Mouse (Mus musculus) megakaryocyte-erythroid progenitor cell, adult 5-6 weeks (primary cell): Measurements from ENCODE around the gene Zfyve1. TPM values are rescaled to one million over a fixed set of nuclear protein-coding genes. Genes with fewer than 3 reads are reported as not detected.
"Not testable (repeated sequence)": the region's sequence is repeated elsewhere in the genome, so short reads cannot be mapped to it uniquely, and the experiment has no call there.

Experiments used
- ATAC-seq: replicated peaks from 2 replicates; pipeline ENCODE4 v1.8.0; 2016; ENCODE audit warnings: mild to moderate bottlenecking, inconsistent platforms; ENCODE audit not compliant: severe bottlenecking, poor library complexity, low FRiP score, low TSS enrichment
- total RNA-seq, 2 experiments: library from RNA; stranded (forward) in 1 of 2; stranded (reverse) in 1 of 2; fragments of 200-1000, 215-1000 nt in 1 of 2; fragments of >200 nt in 1 of 2; fragmentation: Nextera tagmentation in 1 of 2; gene quantifications; 2 replicates each; pipeline ENCODE4 v1.2.3; 2014 to 2017

Zfyve1 gene
- 14.2 and 20.2 TPM in 2 replicates for total RNA-seq (2014; fragmentation: Nextera tagmentation)
- total RNA-seq (2017), result 6.7 and 10.7 TPM in 2 replicates

DNA sequence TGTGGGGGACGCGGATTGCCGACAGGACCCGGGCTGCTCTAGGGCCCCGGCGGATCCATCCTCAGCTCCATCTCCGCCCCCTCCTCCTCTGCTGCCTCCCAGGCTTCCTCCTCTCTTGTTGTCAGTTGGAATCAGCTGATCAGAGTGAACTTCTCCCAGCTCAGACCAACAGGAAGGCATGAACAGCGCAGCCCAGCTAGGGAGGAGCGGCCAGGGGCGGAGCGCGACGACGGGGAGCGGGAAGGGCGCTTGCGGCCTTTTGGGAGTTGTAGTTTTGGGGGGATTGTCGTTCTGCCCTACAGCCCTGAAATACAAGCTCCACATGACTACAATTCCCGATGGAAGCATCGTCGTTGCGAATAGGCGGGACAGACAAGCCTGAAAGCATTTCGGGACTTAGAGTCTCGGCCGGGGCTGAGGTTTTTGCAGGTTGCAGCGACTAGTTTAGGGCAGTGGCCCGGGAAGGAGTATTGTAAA lies at the start of gene Zfyve1:
Gene Zfyve1, minus strand, starts transcription at position 198 of the 477 bp plus-strand sequence.
- ATAC-seq, result peak; percentile 98

DNA sequence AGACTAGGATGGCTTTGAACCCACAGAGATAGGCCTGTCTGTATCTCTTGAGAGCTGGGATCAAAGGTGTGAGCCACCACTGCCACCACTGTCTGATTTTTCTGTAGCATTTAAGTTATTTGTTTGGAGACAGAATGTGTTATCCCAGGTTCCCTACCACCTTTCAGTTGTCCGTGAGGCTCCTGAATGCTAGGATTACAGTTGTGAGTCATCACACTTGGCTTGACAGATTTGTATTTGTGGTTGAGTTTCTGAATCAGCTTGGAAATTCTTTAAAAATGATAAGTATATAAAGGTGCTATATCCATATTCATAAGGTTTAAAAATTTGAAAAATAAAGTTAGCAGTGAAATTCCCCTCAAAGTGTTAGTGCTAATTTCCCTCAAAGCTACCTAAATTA lies 46.1 kb upstream of the Zfyve1 start:
- ATAC-seq, result no peak

DNA sequence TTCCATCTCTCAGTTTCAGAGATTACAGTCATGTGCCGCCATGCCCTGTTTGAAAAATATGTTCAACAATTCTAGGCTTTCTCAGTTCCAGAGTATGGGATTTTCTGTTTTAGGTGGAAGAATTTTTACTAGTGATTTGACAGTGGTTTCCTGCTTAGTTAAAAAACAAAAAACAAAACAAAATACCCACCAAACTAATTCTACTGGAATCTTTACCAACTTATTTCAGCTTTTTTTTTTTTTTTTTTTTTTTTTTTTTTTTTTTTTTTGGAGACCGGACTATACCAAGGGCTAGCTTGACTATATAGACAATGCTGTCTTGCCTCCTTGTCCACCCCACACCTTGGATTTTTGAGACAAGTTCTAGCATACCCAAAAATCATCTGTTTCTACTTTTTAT lies 44.2 kb upstream of the Zfyve1 start:
- no peak for ATAC-seq

DNA sequence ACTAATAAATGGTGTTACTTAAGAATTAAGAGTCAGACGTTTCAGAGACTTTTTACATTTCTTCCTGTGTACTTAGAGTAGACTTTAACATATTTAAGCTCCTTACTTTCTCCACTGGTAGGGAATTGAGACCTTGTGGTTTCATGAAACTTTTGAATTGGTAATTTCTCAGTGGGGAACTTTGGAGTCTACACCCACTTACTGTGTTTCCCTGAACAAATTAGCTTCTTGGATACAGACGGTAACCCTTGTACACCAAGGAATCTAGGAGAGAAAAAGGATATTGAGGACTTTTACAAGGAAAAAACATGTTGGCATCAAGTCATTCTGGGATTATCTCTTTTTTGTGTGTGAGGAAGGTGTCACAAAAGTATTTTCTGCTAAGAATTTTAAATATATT lies 36.8 kb upstream of the Zfyve1 start:
- no peak for ATAC-seq

DNA sequence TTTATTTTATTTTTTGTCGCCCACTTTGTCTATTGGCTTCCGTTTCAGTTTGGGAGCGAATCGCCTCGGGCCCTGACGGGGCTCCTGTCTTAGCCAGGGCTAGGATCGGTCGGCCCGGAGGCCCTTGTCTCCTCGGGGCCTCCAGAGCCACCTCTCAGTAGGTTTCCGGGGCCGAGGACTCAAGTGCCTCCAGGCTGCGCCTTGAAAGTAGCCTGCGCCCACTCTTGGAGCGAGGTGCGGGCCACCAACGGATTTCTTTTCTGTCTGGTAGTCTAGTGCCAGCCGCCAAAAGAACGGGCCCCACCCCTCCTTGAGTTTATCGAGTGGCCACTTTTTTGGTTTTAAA lies 35.6 kb upstream of the Zfyve1 start:
- ATAC-seq, result peak; percentile 42

DNA sequence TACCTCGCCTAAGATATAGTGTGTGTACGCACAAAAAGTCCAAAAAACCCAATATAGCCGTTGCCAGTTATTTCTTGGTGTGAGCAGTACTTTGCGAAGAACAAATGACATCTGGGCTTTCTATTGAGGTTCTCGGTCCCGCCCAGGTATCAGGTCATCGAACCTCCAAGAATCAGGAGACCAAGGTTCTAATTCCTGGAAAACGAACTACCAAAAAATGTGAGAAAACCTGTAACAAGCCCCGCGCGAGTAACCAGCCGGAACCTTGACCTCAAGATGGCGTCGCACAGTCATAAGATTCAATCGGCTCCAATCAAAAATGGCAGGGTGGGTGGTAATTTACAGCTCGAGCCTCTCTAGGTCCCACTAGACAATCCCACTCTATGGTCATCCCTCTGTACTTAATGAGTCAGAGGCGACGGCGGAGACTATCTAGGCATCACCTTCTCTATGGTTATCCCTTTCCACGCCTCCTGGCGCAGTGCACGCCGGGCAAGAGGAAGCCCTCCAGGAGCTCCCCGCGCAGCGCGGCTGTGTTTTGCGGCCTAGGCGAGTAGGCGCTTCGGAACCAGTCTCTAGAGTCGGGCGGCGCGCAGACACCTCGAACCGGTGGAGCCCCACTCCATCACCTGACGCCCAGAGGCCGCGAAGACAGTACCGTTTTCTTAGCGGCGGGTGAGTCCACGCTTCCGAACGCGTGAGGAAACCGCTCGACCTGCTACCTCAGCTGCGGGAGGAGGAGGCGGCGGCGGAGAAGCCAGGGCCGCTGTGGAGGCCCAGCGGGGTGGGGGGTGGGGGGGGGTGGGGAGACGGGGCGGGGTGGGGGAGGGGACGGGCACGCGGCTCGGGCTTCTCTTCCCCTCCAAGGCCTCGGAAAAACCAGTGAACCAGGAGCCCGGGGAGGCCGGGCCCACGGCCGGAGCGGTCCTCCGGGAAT lies 35.0 kb upstream of the Zfyve1 start:
- peak; percentile 96 for ATAC-seq

DNA sequence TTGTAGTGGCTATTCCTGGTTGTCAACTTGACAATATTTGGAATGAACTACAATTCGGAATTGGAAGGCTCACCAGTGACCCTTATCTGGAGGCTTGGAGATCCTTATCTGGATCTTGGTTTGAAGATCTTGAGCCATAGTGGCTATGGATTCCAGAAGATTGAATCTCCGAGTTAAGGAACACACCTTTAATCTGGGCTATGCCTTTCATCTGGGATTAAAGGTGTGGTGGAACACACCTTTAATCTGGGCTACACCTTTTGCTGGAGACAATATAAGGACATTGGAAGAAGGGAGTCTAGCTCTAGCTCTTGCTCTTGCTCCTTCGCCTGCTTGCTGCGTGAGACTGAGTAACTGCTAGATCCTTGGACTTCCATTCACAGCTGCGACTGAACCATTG lies 33.9 kb upstream of the Zfyve1 start, which contains the start of gene Rbm25:
Gene Rbm25, plus strand, starts transcription at position 301 of the 400 bp plus-strand sequence.
- ATAC-seq, result not testable (repeated sequence)

DNA sequence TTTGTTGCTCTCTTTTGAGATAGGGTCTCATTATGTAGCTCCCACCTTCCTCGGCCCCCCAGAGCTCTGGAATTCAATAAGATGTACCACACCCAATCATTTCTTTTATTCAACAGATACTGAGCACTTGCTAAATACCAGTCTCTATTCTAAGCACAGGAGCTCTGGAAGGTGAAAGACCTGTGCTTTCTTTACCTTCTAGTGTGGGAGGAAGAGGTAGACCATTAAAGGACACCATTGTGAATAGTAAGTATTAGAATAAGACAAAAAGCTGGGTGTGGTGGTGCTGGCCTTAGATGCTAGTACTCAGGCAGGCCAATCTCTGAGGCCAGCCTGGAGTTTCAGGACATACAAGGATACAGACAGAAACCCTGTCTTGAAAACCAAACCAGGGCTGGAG lies 27.3 kb upstream of the Zfyve1 start:
- no peak for ATAC-seq

DNA sequence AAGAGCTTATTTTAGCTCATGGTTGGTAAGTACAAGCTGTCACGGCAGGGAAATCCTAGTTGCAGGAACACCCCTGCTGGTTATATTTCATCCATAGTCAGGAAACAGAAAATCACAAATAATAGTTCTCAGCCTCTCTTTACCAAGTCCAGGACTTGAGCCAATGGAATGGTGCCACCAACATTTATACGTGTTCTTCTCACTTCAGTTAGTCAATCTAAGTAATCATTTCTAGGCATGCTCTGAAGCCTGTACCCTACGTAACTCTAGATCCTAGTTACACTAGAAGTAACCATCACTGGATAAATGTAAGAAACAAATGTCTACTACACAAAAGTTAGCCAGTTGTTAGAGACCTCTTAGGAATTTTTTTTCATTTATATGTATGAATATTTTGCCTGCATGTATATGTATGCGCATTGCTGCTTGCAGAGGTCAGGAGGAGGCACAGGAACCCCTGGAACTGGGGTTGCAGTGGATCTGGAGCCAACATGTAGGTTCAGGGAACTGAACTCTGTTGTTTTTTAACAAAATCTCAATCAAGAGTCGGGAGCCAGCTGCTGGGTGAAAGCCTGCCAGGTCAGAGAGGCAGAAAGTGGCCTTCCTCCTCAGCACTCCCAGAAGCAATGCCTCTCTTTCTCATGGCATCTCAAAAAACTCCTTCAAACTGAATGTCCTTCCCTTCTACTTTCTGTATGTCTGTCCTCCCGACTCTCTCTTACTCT lies 25.2 kb upstream of the Zfyve1 start:
- ATAC-seq, result no peak

DNA sequence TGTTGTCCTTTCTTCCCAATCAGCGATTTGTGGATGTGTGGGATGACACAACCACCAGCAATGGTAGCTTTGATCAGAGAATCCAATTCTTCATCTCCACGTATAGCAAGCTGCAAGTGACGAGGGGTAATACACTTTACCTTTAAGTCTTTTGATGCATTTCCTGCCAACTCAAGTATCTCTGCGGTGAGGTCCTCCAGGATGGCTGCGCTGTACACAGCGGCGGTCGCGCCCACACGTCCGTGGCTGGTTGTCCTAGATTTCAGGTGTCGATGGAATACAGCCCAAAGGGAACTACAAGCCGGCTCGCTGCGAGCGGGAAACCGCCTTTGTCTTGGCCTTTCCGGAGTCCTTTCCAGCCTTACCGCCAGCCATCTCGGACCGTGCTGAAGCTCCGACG lies 23.7 kb upstream of the Zfyve1 start:
- peak; percentile 50 for ATAC-seq

DNA sequence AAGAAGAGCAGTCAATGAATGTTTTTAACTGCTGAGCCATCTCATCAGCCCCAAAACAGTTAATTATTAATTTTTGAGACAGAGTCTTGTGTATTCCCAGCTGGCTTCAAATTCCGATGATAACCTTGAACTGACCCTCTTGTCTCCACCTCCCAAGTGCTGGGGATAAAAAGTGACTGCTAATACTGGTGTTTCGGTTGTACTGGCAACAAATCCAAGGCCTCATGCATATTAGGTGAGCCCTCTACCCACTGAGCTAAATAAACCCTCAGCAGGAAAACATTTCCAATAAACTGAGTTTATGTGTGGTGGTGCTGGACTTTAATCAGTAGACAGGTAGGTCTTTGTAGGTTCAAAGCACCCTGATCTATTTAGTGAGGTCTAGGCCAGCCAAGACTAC lies 22.0 kb upstream of the Zfyve1 start:
- no peak for ATAC-seq

DNA sequence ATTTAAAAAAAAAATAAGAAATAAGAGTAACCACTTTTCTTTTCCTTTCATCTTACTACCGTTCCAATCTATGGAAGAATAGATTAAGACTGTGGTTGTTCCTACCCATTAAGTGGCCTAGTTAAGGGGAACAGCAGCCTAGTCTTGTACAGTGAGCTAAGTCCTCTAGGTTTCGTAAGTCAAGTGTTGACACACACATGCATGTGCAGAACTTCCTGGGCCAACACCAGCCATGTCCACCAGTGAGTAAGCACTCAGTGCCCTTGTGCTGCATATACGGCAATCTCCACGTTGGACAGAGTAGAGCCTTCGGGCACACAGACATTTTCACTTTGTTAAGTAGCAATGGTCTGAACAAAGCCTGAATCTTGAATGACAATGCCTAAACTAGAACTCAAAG lies 20.2 kb upstream of the Zfyve1 start:
- ATAC-seq, result no peak

DNA sequence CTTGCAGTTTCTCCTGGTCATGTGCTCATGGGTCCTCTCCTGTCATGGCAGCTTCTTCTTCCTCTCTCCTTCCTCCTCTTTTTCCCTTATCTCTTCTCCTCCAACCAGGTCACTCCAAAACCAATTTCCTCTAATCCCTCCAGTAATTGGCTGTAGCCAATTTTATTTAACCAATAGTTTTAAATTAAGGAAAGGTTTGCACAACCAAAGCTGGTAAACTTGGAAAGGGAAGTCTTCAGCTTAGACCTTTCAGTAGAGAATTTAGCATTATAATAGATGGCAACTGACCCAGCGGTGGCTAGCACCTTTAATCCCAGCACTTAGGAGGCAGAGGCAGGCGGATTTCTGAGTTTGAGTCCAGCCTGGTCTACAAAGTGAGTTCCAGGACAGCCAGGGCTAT lies 9.4 kb upstream of the Zfyve1 start:
- not testable (repeated sequence) for ATAC-seq

DNA sequence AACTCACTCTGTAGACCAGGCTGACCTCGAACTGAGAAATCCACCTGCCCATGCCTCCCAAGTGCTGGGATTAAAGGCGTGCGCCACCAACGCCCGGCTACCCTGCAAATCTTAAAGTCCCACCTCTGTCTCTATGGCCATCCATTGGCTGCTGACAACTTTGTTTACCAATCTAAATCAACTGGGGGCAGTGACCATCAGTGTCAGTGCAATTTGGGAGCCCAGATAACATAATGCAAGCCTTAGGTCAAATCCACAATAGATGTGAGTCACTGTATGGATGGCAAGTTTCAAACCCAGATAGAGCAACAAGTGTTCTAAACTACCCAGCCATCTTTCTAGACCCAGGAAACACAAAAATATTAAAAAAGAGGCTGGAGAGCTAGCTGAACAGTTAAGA lies 5.3 kb upstream of the Zfyve1 start:
- no peak for ATAC-seq

DNA sequence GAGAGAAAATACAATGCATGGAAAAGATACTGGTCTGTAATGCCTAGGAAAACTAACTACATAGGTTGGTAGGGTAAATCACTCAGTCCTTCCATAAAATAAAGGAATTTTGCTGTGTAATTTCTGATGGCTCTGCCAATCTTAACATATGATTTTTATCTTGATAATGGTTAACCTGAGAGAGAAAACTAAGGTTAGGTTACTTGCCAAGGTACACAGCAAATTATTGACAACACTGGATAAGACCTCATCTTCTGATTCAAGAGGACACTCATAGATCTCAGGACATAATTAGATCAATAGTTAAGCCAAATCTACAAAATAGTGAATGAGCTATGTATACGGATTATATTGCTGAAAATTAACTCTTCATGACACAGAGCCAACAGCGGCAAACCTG lies 859 bp upstream of the Zfyve1 start:
- ATAC-seq, result no peak

DNA sequence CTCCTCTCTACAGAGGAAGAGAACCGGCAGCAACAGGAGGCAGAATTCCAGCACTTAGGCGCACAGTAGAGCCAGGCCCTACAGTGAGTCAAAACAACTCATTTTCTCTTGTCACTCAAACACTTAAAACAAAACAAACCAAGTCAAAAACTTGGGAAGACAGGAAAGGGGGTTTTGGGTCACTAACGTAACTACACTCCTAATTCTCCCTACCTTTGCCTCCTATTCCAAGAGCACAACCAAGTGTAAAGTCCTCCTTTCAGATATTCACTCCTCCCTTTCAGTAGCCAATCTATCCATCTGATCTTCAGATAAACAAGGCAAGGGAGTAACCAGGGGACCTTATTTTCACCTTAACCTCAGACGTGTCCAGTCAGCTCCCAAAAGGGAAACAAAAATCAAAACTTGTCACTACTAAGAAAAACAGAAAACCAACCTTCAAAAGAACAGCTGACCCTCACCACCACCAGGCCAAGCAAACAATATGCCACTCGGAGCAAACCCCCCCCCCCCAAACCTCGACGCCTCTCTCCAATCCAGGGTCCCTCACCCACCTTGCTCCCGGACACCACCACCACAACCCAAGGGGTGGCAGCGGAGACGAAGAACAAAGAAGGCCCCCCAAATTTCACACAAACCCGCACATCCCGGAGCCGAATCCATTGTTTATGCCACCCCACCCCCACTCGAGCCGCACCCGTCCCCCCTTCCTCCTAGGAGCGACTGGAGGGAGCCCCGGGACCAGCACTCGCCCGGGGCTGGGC lies 649 bp downstream of the Zfyve1 start:
- no peak for ATAC-seq

DNA sequence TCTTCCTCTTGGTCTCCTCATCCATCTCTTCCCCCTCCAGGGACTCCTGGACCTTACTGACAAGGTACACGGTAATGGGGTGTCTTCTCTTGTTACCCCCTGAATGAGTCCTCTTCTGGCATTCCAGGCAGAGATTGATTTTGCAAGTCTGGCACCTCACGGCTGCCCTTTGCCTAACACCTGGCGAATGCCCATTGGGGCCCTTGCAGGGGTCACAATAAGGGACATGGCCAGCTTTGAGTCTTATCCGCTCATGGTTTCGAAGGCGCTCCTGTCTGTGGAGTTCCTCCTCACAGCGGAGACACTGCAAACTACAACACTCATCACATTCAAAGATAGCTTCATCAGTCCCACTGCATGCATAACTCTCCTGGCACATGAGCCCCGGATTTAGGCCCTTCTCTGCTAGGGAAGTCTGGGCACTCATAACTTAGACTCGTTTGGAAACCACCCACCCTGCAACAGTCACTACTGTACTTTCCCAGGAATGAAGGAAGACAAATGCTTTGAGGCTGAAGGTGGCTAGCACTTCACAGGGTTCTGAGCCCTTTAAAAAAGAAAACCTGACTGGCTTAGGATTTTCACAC lies 2.5 kb downstream of the Zfyve1 start:
- ATAC-seq, result no peak

DNA sequence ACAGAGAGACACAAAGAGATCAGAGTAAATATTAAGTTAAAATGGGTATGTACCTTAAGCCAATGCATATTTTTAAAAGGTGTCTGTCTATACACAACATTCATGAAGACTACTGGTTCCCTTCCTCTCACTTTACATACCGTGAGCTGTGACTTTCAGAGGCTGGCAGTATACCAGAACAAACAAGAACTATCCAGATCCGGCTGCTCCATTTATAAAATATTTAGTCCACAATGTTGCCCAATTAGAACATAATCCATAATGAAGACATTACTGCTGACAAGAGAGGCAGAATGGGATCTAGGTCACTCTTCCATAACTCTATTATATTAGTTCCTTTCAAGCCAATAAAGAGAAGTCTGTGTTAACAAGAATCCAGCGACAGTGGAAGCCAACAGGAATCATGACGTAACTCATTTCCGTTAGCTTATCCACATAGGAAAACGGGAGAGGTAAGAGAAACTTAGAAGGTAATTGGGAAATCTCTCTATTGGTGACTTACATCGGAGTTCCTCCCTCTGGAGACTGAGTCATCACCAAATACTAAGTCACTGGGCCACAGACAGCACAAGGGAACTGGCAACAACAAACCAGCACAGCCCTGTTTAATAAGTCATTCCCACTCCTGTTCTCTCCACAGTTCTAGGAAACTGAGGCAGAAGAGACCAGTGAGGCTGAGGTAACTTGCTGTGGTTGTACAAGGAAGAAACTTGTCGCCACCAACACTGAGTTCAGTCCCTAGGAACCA lies 5.1 kb downstream of the Zfyve1 start:
- no peak for ATAC-seq

DNA sequence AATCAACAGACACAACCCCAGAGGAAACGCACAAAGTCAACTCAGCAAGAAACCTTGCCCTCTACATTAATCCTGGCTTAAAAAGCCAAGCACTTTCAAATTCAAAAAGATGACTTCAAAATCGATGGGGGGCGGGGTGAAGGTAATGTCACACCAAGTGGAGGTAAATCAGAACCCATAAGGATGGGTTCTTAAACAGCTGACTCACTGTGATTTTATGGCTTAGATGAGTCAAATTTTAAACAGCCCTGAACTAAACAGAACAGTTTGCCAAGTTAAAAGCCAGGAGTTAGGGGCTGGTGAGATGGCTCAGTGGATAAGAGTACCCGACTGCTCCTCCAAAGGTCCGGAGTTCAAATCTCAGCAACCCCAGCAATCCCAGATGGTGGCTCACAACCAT lies 10.4 kb downstream of the Zfyve1 start:
- no peak for ATAC-seq
